Mouse (Mus musculus) bone marrow, adult 2 months (tissue): ENCODE results near the gene Atf7. TPM values are rescaled to one million over a fixed set of nuclear protein-coding genes. Genes with fewer than 3 reads are reported as not detected.

Experiments
- H3K27ac ChIP-seq: fragments of 200-500 bp; 2 replicates; pipeline ENCODE4 v1.5.1; 2012; ENCODE audit warnings: low read depth, mild to moderate bottlenecking, control low read depth, inconsistent platforms, low read length; ENCODE audit not compliant: control insufficient read depth, poor library complexity, insufficient read depth
- H3K4me1 ChIP-seq: fragments of 200-500 bp; 2 replicates; pipeline ENCODE4 v1.6.1; 2011; ENCODE audit warnings: low read length; ENCODE audit not compliant: control insufficient read depth, insufficient read depth
- H3K4me3 ChIP-seq: fragments of 200-500 bp; replicated peaks from 2 replicates; pipeline ENCODE3; 2011; ENCODE audit warnings: mild to moderate bottlenecking, low read depth, low read length, control low read depth; ENCODE audit not compliant: control insufficient read depth
- CTCF ChIP-seq: fragments of 200-500 bp; IDR thresholded peaks from 2 replicates; pipeline ENCODE4 v1.5.1; 2011; ENCODE audit warnings: low read length, control low read depth; ENCODE audit not compliant: control insufficient read depth, insufficient read depth
- POLR2A ChIP-seq: fragments of 200-500 bp; IDR thresholded peaks from 2 replicates; pipeline ENCODE4 v1.6.1; 2011; ENCODE audit warnings: low read depth, mild to moderate bottlenecking, control low read depth, low read length, borderline replicate concordance; ENCODE audit not compliant: control insufficient read depth
- WGBS: fragments of 180-500 bp; shearing (Covaris S2); methylation state at CpG from one replicate; pipeline ENCODE4 v1.1.7; 2018; 5-methylcytosine and 5-hydroxymethylcytosine counted together
- polyA plus RNA-seq: library from polyadenylated mRNA; stranded (reverse); fragments of >200 nt; gene quantifications from 2 replicates; pipeline ENCODE4 v1.2.4, GENCODE M21; 2011; ENCODE audit warnings: low replicate concordance; ENCODE audit not compliant: missing spikeins, insufficient read depth, insufficient read length

Atf7 gene
- polyA plus RNA-seq, 1 experiment = 45.2 TPM

- H3K4me1 ChIP-seq = no peaks in the 10 kb centered on the region
- H3K27ac ChIP-seq = no peak overlapping the region
- H3K4me3 ChIP-seq = no peak overlapping the region
- 88% methylated on average over 1 of the region's 1 CpGs for WGBS
- TF ChIP-seq POLR2A = no peak
- TF ChIP-seq CTCF = no peak
Measured at GRCm38 (mm10) chr15:102576972-102577371, 48.3 kb downstream of the Atf7 start.

- Histone ChIP-seq H3K4me1 (no peaks in the 10 kb centered on the region), H3K27ac (no peak overlapping the region), H3K4me3 (no peak overlapping the region)
- no peak for TF ChIP-seq CTCF
- TF ChIP-seq POLR2A = no peak
- WGBS = 84% methylated on average over 3 of the region's 3 CpGs
Measured at GRCm38 (mm10) chr15:102572081-102572480, 53.2 kb downstream of the Atf7 start.

- Histone ChIP-seq H3K4me1 (no peaks in the 10 kb centered on the region), H3K4me3 (no peak overlapping the region), H3K27ac (no peak overlapping the region)
- 52% methylated on average over 2 of the region's 2 CpGs for WGBS
- TF ChIP-seq POLR2A (no peak), CTCF (no peak)
Measured at GRCm38 (mm10) chr15:102567849-102568248, 57.4 kb downstream of the Atf7 start.

- no peak overlapping the region for H3K27ac ChIP-seq
- TF ChIP-seq CTCF = no peak
- no peak for TF ChIP-seq POLR2A
- no peak overlapping the region for H3K4me3 ChIP-seq
- 86% methylated on average over 5 of the region's 5 CpGs for WGBS
- no peaks in the 10 kb centered on the region for H3K4me1 ChIP-seq
Measured at GRCm38 (mm10) chr15:102563681-102564080, 61.6 kb downstream of the Atf7 start.

GRCm38 (mm10) chr15:102563061-102563460 lies 62.2 kb downstream of the Atf7 start:
- TF ChIP-seq CTCF (no peak), POLR2A (no peak)
- Histone ChIP-seq H3K4me3 (no peak overlapping the region), H3K27ac (no peak overlapping the region), H3K4me1 (no peaks in the 10 kb centered on the region)
- 84% methylated on average over 3 of the region's 3 CpGs for WGBS

GRCm38 (mm10) chr15:102562491-102562890 lies 62.8 kb downstream of the Atf7 start:
- H3K27ac ChIP-seq = no peak overlapping the region
- TF ChIP-seq CTCF = no peak
- TF ChIP-seq POLR2A = no peak
- no peak overlapping the region for H3K4me3 ChIP-seq
- 89% methylated on average over 1 of the region's 1 CpGs for WGBS
- H3K4me1 ChIP-seq = no peaks in the 10 kb centered on the region

- no peak overlapping the region for H3K4me3 ChIP-seq
- TF ChIP-seq POLR2A (no peak), CTCF (no peak)
- H3K4me1 ChIP-seq = no peaks in the 10 kb centered on the region
- H3K27ac ChIP-seq = no peak overlapping the region
Measured at GRCm38 (mm10) chr15:102557580-102557979, 67.7 kb downstream of the Atf7 start.

- WGBS = 87% methylated on average over 1 of the region's 1 CpGs
- Histone ChIP-seq H3K4me1 (no peaks in the 10 kb centered on the region), H3K27ac (no peak overlapping the region), H3K4me3 (no peak overlapping the region)
- TF ChIP-seq CTCF (no peak), POLR2A (no peak)
Measured at GRCm38 (mm10) chr15:102555581-102555980, 69.7 kb downstream of the Atf7 start.

- Histone ChIP-seq H3K27ac (no peak overlapping the region), H3K4me1 (no peaks in the 10 kb centered on the region), H3K4me3 (no peak overlapping the region)
- TF ChIP-seq POLR2A (no peak), CTCF (no peak)
- WGBS = 95% methylated on average over 5 of the region's 5 CpGs
Measured at GRCm38 (mm10) chr15:102552599-102552998, 72.7 kb downstream of the Atf7 start.
